Mouse (Mus musculus): ENCODE data around the gene Mtm1. TPM values are rescaled to one million over a fixed set of nuclear protein-coding genes. Genes with fewer than 3 reads are reported as not detected.

Mtm1 gene
- polyA plus RNA-seq, 1 experiment = 1.3 TPM

DNA sequence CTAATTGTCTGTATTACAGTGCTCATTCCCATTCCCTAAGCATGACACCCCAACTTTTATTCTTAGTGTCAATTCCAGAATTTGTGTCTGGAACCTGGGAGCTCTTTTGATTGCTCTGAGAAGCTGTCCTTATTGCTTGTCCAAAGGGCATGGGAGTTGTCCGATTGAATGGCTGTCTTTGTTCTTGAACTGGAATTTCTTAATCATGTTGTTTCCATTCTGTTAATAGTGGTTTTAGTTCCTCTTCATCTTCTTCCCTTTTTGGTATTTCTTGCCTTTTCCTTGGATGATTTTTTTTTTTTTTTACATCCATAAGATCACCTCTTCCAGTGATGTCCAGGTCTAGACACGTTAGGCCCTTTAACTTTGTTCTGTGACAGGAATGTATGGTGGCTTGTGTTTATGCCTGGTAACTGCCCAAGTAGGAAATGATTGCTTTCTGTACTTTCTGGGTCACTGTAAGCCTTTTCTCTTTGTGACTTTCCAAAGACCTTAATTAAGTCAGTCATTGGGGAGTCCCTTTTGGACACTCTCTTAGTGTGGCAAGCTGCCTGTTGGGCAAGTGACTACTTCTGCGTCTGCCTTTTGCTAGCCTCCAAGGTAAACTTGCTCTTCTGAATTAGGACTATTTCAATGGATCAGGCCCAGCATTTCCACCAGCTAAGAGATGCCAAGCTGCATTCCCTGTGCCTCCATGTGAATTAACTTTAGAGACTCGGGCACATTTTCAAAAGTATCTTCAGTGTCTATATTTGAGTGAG is 12.3 kb downstream of the Mtm1 start:
- WGBS = 76% methylated on average over 4 of the region's 4 CpGs
- TF ChIP-seq POLR2A (IDR thresholded peaks at IDR 0.05; ENCODE audit: low read depth, low read length) (no peak), CTCF (IDR thresholded peaks at IDR 0.05; ENCODE audit: extremely low read depth, insufficient read depth, insufficient read length, insufficient replicate concordance) (no peak)
- DNase-seq (ENCODE audit: low read depth in 1 of 2, low spot score in 2 of 2) = no peak
- no peaks in the 10 kb centered on the region for H3K27me3 ChIP-seq (ENCODE audit: control insufficient read depth, insufficient read depth, low read length)
- H3K4me3 ChIP-seq (ENCODE audit: extremely low read depth, insufficient read depth, insufficient read length) = no peak overlapping the region
- H3K27ac ChIP-seq (ENCODE audit: insufficient read depth, low read length) = no peak overlapping the region
- H3K4me1 ChIP-seq (ENCODE audit: control insufficient read depth, insufficient read depth, insufficient read length) = no peaks in the 10 kb centered on the region; the same call in 1 of the 2 replicates
- H3K36me3 ChIP-seq (ENCODE audit: control insufficient read depth, insufficient read depth, low read length) = no peaks in the 10 kb centered on the region

DNA sequence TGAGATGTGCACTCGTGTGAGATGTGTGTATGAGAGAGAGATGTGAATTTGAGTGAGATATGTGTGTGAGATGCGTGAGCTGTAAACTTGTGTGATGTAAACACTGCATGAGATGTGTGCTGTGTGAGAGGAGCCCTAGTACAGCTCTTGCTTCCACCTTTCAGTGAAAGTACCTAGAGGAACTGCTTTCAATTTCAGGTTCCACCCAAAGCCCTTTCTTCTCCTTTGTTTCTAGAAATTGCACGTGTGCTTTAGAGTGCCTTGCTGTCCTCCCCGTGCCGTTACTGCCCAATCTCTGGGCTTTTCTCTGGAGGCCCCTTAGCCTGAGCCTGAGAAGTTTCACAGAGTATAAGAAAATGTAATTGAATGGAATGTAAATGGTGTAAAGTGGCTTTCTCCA is 16.3 kb downstream of the Mtm1 start:
- Histone ChIP-seq H3K4me3 (ENCODE audit: extremely low read depth, insufficient read depth, insufficient read length) (no peak overlapping the region), H3K27ac (ENCODE audit: insufficient read depth, low read length) (no peak overlapping the region), H3K27me3 (ENCODE audit: control insufficient read depth, insufficient read depth, low read length) (no peaks in the 10 kb centered on the region), H3K36me3 (ENCODE audit: control insufficient read depth, insufficient read depth, low read length) (no peaks in the 10 kb centered on the region), H3K4me1 (ENCODE audit: control insufficient read depth, insufficient read depth, insufficient read length) (no peaks in the 10 kb centered on the region; the same call in 1 of the 2 replicates)
- 47% methylated on average over 5 of the region's 5 CpGs for WGBS
- TF ChIP-seq CTCF (IDR thresholded peaks at IDR 0.05; ENCODE audit: extremely low read depth, insufficient read depth, insufficient read length, insufficient replicate concordance) = no peak
- no peak for TF ChIP-seq POLR2A (IDR thresholded peaks at IDR 0.05; ENCODE audit: low read depth, low read length)
- DNase-seq (ENCODE audit: low read depth in 1 of 2, low spot score in 2 of 2) = no peak

DNA sequence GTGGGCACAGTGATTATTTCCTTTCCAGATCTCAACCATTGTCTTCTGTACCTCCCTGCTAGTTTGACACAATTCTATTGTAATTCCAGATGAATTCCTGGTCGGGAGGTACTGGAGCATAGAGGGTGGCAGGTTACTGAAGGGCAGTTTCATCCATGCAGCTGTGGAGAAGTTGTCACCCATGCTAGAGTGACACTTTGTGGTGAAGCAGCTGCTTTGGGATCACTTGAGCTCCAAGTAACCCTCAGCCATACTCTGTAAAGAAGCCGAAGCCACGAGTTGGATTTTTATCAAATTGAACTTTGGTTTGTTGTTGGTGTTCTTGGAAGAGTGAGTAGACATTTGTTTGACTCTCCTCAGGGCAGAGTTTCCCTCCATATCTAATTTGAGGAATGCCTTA is 17.6 kb downstream of the Mtm1 start:
- H3K4me1 ChIP-seq (ENCODE audit: control insufficient read depth, insufficient read depth, insufficient read length) = no peaks in the 10 kb centered on the region; the same call in 1 of the 2 replicates
- no peak overlapping the region for H3K4me3 ChIP-seq (ENCODE audit: extremely low read depth, insufficient read depth, insufficient read length)
- H3K36me3 ChIP-seq (ENCODE audit: control insufficient read depth, insufficient read depth, low read length) = no peaks in the 10 kb centered on the region
- TF ChIP-seq CTCF (IDR thresholded peaks at IDR 0.05; ENCODE audit: extremely low read depth, insufficient read depth, insufficient read length, insufficient replicate concordance) = no peak
- TF ChIP-seq POLR2A (IDR thresholded peaks at IDR 0.05; ENCODE audit: low read depth, low read length) = no peak
- no peaks in the 10 kb centered on the region for H3K27me3 ChIP-seq (ENCODE audit: control insufficient read depth, insufficient read depth, low read length)
- DNase-seq (ENCODE audit: low read depth in 1 of 2, low spot score in 2 of 2) = no peak
- 60% methylated on average over 3 of the region's 3 CpGs for WGBS
- H3K27ac ChIP-seq (ENCODE audit: insufficient read depth, low read length) = no peak overlapping the region

DNA sequence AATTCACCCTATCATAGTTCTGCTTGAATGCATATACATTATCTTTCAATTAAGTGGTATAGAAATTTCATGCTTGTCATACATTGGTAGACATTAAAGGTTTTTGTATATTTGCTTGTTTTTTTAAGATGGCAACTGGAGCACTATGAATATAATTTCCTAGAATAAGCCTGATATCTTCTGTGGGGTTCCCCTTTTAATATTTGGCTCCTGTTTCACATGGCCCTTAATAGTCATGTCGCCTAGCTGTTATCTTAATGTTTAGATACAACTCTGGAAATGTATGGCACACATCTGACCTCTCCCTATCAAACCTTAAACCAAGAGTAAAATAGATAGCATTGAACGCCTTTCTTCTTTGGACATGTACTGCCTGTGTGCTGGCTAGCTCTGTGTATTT is 20.3 kb downstream of the Mtm1 start:
- Histone ChIP-seq H3K27ac (ENCODE audit: insufficient read depth, low read length) (no peak overlapping the region), H3K27me3 (ENCODE audit: control insufficient read depth, insufficient read depth, low read length) (no peaks in the 10 kb centered on the region), H3K4me3 (ENCODE audit: extremely low read depth, insufficient read depth, insufficient read length) (no peak overlapping the region), H3K4me1 (ENCODE audit: control insufficient read depth, insufficient read depth, insufficient read length) (no peaks in the 10 kb centered on the region; the same call in 1 of the 2 replicates), H3K36me3 (ENCODE audit: control insufficient read depth, insufficient read depth, low read length) (no peaks in the 10 kb centered on the region)
- DNase-seq (ENCODE audit: low read depth in 1 of 2, low spot score in 2 of 2) = no peak
- TF ChIP-seq CTCF (IDR thresholded peaks at IDR 0.05; ENCODE audit: extremely low read depth, insufficient read depth, insufficient read length, insufficient replicate concordance) (no peak), POLR2A (IDR thresholded peaks at IDR 0.05; ENCODE audit: low read depth, low read length) (no peak)
- WGBS = 80% methylated on average over 2 of the region's 2 CpGs

DNA sequence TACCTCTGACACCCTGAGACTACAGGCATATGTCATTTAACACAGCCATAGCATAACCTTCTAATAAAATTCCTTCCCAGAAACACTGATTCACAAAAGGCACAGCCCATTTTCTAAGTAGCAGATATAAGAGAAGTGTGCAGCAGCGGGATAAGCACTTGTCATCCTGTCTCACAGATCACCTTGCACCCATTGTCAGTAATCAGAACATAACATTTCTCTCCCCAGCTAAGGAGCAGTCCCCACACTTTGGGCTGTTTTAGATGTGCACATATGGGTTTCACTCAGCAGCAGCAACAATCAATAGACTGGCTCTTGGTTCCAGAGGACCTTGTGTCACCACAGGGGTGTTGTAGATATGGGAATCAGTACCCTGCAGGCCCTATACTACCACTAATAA is 45.9 kb downstream of the Mtm1 start:
- no peaks in the 10 kb centered on the region for H3K36me3 ChIP-seq (ENCODE audit: control insufficient read depth, insufficient read depth, low read length)
- WGBS = 90% methylated on average over 1 of the region's 1 CpGs

GRCm38 (mm10) chrX:71260857-71261256 is 50.3 kb downstream of the Mtm1 start:
- H3K27me3 ChIP-seq (ENCODE audit: control insufficient read depth, insufficient read depth, low read length) = no peaks in the 10 kb centered on the region
- H3K36me3 ChIP-seq (ENCODE audit: control insufficient read depth, insufficient read depth, low read length) = no peaks in the 10 kb centered on the region
- no peak for TF ChIP-seq POLR2A (IDR thresholded peaks at IDR 0.05; ENCODE audit: low read depth, low read length)
- TF ChIP-seq CTCF (IDR thresholded peaks at IDR 0.05; ENCODE audit: extremely low read depth, insufficient read depth, insufficient read length, insufficient replicate concordance) = no peak
- H3K4me3 ChIP-seq (ENCODE audit: extremely low read depth, insufficient read depth, insufficient read length) = no peak overlapping the region
- no peak overlapping the region for H3K27ac ChIP-seq (ENCODE audit: insufficient read depth, low read length)
- WGBS = 57% methylated on average over 4 of the region's 4 CpGs
- peaks cover 2% of the 10 kb centered on the region; the same call in 1 of the 2 replicates for H3K4me1 ChIP-seq (ENCODE audit: control insufficient read depth, insufficient read depth, insufficient read length)
- DNase-seq (ENCODE audit: low read depth in 1 of 2, low spot score in 2 of 2) = peak in 1 of 2 experiments; percentile 9

More for the DNA sequence above, 45.9 kb downstream of the Mtm1 start:
- peaks cover 2% of the 10 kb centered on the region; the same call in 1 of the 2 replicates for H3K4me1 ChIP-seq (ENCODE audit: control insufficient read depth, insufficient read depth, insufficient read length)
- no peaks in the 10 kb centered on the region for H3K27me3 ChIP-seq (ENCODE audit: control insufficient read depth, insufficient read depth, low read length)
- no peak for TF ChIP-seq POLR2A (IDR thresholded peaks at IDR 0.05; ENCODE audit: low read depth, low read length)
- no peak for TF ChIP-seq CTCF (IDR thresholded peaks at IDR 0.05; ENCODE audit: extremely low read depth, insufficient read depth, insufficient read length, insufficient replicate concordance)
- H3K27ac ChIP-seq (ENCODE audit: insufficient read depth, low read length) = no peak overlapping the region
- no peak for DNase-seq (ENCODE audit: low read depth in 1 of 2, low spot score in 2 of 2)
- no peak overlapping the region for H3K4me3 ChIP-seq (ENCODE audit: extremely low read depth, insufficient read depth, insufficient read length)

- no peaks in the 10 kb centered on the region for H3K36me3 ChIP-seq (ENCODE audit: control insufficient read depth, insufficient read depth, low read length)
- 60% methylated on average over 2 of the region's 2 CpGs for WGBS
- no peak for DNase-seq (ENCODE audit: low read depth in 1 of 2, low spot score in 2 of 2)
- TF ChIP-seq CTCF (IDR thresholded peaks at IDR 0.05; ENCODE audit: extremely low read depth, insufficient read depth, insufficient read length, insufficient replicate concordance) = no peak
- no peak overlapping the region for H3K4me3 ChIP-seq (ENCODE audit: extremely low read depth, insufficient read depth, insufficient read length)
- no peaks in the 10 kb centered on the region for H3K27me3 ChIP-seq (ENCODE audit: control insufficient read depth, insufficient read depth, low read length)
- peaks cover 2% of the 10 kb centered on the region; the same call in 1 of the 2 replicates for H3K4me1 ChIP-seq (ENCODE audit: control insufficient read depth, insufficient read depth, insufficient read length)
- no peak overlapping the region for H3K27ac ChIP-seq (ENCODE audit: insufficient read depth, low read length)
These were observed 53.7 kb downstream of the Mtm1 start for GRCm38 (mm10) chrX:71264316-71264715.

Data from spleen, adult 2 months (tissue).